Mouse (Mus musculus) Patski (cell line): ENCODE measurements around the gene Mrgpra2b. TPM values are rescaled to one million over a fixed set of nuclear protein-coding genes. Genes with fewer than 3 reads are reported as not detected.
"Not testable (repeated sequence)": the region's sequence is repeated elsewhere in the genome, so short reads cannot be mapped to it uniquely, and the experiment has no call there.

Experiments used
- ATAC-seq: fragments of 100-300 bp; one replicate; pipeline ENCODE4 v1.8.0; 2021
- CTCF ChIA-PET: fragments of 350-600 bp; sonication (Branson Sonifier 250); formaldehyde crosslinking; loops from one replicate; lab custom pipeline; 2022; ENCODE audit warnings: inconsistent platforms; lab: Charles Lee
- POLR2A ChIA-PET: fragments of 350-600 bp; sonication (Branson Sonifier 250); formaldehyde crosslinking; loops from one replicate; lab custom pipeline; 2022; ENCODE audit warnings: antibody characterized with exemption, inconsistent platforms; lab: Charles Lee
- DNase-seq: peaks from one replicate; pipeline ENCODE4 v3.0.0-alpha.2; 2011; ENCODE audit warnings: low read depth, low spot score
- H3K27me3 ChIP-seq: fragments of 371-371 bp; one replicate; pipeline ENCODE4 v1.5.1; 2021
- CTCF ChIP-seq: fragments of 100-300 bp; IDR thresholded peaks from one replicate; pipeline ENCODE4 v1.5.1; 2021
- in situ Hi-C: fragments of 300-500 bp; cut with MboI; formaldehyde crosslinking; loops from 3 replicates; pipeline ENCODE4 v1.11.1; 2018; ENCODE audit warnings: low pct_unique_long_range_greater_than_20kb, mixed read lengths
- polyA plus RNA-seq: library from polyadenylated mRNA; unstranded; gene quantifications from one replicate; pipeline ENCODE4 v1.2.3, GENCODE M21; 2021

Mrgpra2b gene
- not detected for polyA plus RNA-seq

- ChIA-PET CTCF (no interaction called here), POLR2A (no interaction called here)
- DNase-seq (no peak), ATAC-seq (no peak)
- in situ Hi-C loops, result no loop called here
- no peak for TF ChIP-seq CTCF
- H3K27me3 ChIP-seq, result no peaks in the 10 kb centered on the region
Measured at GRCm38 (mm10) chr7:47528762-47529161, at the start of gene Mrgpra2b. Gene Mrgpra2b (minus strand): TSS chr7:47528862.

- ATAC-seq, result no peak
- CTCF ChIA-PET, result no interaction called here
Measured at GRCm38 (mm10) chr7:47516379-47516778, 12.3 kb downstream of the Mrgpra2b start.

DNA sequence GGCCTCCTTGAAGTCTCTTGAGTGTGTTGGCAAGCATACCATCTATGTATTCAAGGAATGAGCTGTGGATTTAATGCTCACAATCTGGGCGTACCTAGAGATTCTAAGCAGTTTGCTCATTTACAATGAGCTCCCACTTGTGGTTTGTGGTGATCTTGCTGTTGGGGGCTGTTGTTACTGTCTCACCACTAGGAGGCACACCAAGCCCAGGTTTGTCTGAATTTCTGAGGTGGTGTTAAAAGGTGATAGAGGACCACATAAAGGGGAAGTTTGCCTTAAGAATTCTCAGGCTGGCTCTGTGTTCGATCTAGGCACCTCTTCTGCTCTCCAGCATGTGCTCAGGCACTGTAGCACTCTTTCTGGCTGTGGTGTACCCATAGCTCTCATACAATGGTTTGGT is 13.6 kb downstream of the Mrgpra2b start:
- POLR2A ChIA-PET, result no interaction called here

More at GRCm38 (mm10) chr7:47516379-47516778, 12.3 kb downstream of the Mrgpra2b start:
- in situ Hi-C loops, result no loop called here
- no peak for TF ChIP-seq CTCF
- no peak for DNase-seq
- H3K27me3 ChIP-seq, result no peaks in the 10 kb centered on the region
- POLR2A ChIA-PET, result no interaction called here

DNA sequence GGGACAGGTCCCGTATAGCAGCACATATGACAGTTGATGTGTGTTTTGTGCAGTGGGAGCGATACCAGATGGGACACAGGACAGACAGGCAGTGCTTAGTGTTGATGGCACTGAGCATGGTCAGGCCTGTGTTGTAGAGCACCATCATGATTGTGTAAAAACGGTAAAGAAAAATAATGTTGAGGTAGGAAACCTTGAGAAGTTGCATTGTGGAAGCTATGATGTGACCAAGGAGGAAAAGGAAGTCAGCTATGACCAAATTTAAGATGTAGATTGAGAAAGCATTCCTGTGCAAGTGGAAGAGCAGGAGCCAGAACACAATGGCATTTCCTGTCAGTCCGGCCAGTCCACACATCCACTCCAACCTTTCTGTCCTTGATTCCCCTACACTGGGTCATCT is 25.7 kb downstream of the Mrgpra2b start:
- ATAC-seq (no peak), DNase-seq (no peak)
- ChIA-PET POLR2A (no interaction called here), CTCF (no interaction called here)
- H3K27me3 ChIP-seq, result no peaks in the 10 kb centered on the region
- no peak for TF ChIP-seq CTCF
- in situ Hi-C loops, result no loop called here

More for the DNA sequence above, 13.6 kb downstream of the Mrgpra2b start:
- H3K27me3 ChIP-seq, result no peaks in the 10 kb centered on the region
- no peak for DNase-seq
- in situ Hi-C loops, result no loop called here
- CTCF ChIA-PET, result no interaction called here
- ATAC-seq, result no peak
- TF ChIP-seq CTCF, result no peak

DNA sequence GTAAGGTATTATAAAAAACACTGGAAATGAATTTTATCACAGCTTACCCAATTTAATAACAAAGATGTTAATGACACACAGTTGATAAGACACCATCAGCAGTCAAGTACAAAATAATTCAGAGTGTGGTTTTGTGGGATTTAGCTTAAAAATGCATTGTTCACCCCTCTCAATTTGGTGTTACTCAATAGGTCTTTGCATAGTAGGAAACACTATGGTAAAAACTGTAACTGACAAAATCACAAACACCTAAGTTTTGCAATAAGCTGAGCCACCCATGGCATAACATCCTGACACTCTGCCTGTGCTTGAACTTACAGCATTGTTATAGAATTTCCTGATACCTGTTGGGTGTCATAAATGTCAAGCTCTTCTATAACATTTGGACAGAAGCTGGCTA is 37.4 kb downstream of the Mrgpra2b start:
- ATAC-seq, POLR2A ChIA-PET, H3K27me3 ChIP-seq, DNase-seq: not testable (repeated sequence)
- CTCF ChIA-PET, result interaction anchor here (0.6 kb wide), 1 partner anchor 296 kb away, joined by 3 read pairs; no protein-coding TSS in a partner anchor
- in situ Hi-C loops, result loop anchor here (10.0 kb wide), 1 partner anchor 156 kb away; no protein-coding TSS in a partner anchor

DNA sequence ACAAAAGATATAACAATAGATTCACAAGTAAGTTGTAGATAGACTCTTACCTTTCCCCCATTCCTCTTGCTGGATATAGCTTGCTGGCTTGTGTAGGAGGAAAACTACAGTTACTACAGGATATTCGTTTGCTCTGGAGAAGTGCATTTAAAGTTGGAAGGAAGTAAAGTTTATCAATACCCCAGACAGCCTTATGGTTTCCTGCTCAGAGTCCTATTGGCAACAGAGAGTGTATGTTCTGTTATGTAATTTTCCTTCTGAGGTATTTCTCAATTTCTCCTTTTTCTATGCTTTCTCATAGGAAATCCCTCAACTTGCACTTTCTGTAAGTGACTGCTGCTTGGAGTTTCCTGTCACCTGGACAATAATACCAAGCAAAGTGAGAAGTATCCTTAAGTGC is 39.2 kb downstream of the Mrgpra2b start:
- H3K27me3 ChIP-seq, DNase-seq, CTCF ChIA-PET, ATAC-seq, in situ Hi-C loops, POLR2A ChIA-PET: not testable (repeated sequence)

- POLR2A ChIA-PET, CTCF ChIA-PET, ATAC-seq, in situ Hi-C loops, DNase-seq, H3K27me3 ChIP-seq: not testable (repeated sequence)
Measured at GRCm38 (mm10) chr7:47483181-47483580, 45.5 kb downstream of the Mrgpra2b start.

DNA sequence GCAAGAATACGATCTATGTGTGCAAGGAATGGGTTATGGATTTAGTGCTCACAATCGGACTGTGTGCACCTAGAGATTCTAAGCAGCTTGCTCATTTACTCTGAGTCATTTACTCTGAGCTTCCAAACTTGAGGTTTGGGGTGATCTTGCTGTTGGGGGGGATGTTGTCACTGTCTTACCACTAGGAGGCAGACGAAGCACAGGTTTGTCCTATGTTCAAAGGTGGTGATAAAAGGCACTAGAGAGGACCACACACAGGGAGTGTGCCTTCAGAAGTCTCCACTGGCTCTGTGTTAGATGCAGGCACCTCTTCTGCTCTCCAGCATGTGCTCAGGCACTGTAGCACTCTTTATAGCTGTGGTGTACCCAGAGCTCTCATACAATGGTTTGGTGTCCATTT is 54.8 kb downstream of the Mrgpra2b start:
- H3K27me3 ChIP-seq, CTCF ChIA-PET, DNase-seq, in situ Hi-C loops, ATAC-seq, POLR2A ChIA-PET: not testable (repeated sequence)

DNA sequence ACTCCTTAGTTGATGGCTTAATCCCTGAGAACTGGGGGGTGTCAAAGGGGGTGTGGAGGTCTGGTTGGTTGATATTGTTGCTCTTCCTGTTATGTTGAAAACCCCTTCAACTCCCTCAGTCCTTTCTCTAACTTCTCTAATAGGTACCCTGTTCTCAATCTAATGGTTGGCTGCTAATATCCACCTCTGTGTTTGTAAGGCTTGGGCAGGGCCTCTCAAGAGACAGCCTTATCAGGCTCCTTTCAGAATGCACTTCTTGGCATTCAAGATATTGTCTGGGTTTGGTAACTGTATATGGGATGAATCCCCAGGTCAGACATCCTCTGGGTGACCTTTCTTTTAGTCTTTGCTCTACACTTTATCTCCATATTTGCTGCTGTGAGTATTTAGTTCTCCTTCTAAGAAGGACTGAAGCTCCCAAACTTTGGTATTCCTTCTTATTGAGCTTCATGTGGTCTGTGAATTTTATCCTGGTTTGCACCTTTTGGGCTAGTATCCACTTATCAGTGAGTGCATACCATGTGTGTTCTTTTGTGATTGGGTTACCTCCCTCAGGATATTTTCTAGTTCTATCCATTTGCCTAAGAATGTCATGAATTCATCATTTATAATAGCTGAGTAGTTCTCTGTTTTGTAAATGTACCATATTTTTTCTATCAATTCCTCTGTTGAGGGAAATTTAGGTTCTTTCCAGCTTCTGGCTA is 63.2 kb downstream of the Mrgpra2b start:
- POLR2A ChIA-PET, ATAC-seq, H3K27me3 ChIP-seq, CTCF ChIA-PET, in situ Hi-C loops, DNase-seq: not testable (repeated sequence)

GRCm38 (mm10) chr7:47452015-47452414 is 76.6 kb downstream of the Mrgpra2b start, which contains the start of gene Mrgpra2a:
Gene Mrgpra2a (minus strand): TSS chr7:47452139.
- POLR2A ChIA-PET, ATAC-seq, CTCF ChIA-PET, H3K27me3 ChIP-seq, in situ Hi-C loops, DNase-seq: not testable (repeated sequence)

GRCm38 (mm10) chr7:47445729-47446128 is 82.9 kb downstream of the Mrgpra2b start:
- POLR2A ChIA-PET, H3K27me3 ChIP-seq, DNase-seq, in situ Hi-C loops, CTCF ChIA-PET, ATAC-seq: not testable (repeated sequence)

- POLR2A ChIA-PET, H3K27me3 ChIP-seq, DNase-seq, in situ Hi-C loops, ATAC-seq, CTCF ChIA-PET: not testable (repeated sequence)
Measured at GRCm38 (mm10) chr7:47436463-47436862, 92.2 kb downstream of the Mrgpra2b start.

DNA sequence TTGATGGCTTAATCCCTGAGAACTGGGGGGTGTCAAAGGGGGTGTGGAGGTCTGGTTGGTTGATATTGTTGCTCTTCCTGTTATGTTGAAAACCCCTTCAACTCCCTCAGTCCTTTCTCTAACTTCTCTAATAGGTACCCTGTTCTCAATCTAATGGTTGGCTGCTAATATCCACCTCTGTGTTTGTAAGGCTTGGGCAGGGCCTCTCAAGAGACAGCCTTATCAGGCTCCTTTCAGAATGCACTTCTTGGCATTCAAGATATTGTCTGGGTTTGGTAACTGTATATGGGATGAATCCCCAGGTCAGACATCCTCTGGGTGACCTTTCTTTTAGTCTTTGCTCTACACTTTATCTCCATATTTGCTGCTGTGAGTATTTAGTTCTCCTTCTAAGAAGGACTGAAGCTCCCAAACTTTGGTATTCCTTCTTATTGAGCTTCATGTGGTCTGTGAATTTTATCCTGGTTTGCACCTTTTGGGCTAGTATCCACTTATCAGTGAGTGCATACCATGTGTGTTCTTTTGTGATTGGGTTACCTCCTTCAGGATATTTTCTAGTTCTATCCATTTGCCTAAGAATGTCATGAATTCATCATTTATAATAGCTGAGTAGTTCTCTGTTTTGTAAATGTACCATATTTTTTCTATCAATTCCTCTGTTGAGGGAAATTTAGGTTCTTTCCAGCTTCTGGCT is 100.7 kb downstream of the Mrgpra2b start:
- DNase-seq, CTCF ChIA-PET, POLR2A ChIA-PET, ATAC-seq, H3K27me3 ChIP-seq, in situ Hi-C loops: not testable (repeated sequence)
